Comparison of ENCODE assay signal across 26 mouse cellular contexts in the genomic region with DNA sequence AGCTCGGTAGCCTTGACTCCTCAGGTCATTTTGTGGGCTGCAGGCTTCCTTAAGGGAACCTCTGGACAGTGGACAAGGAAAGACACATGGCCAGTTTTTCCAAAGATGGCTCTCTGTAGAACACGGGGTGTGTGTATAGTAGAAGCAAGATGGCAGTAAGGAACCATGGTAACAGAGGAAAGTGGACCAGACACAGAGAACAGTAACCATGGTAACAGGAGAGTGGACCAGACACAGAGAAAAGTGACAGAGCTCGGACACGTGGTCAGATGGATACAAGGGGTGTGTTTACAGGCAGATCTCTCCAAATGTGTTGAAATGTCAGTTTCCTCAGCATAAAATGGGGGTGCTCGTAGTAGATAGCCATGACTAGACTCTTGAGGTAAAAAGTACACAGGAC.
DNase-seq lines count a peak whose midpoint lies in the region; ATAC-seq lines count a peak whose summit lies in the region.
"Had no signal": no experiment of that assay in that cellular context is flagged by ENCODE, and none has a peak within 500 bp of the region (broad histone marks: within the 10 kb centered on the region; RNA-seq: fewer than 3 reads in every experiment).

No protein-coding gene starts in this region.

- 87% methylated on average over 5 of the region's 5 CpGs for WGBS in forebrain, embryonic 11.5 days
- WGBS in forebrain, embryonic 16.5 days, result 75% methylated on average over 5 of the region's 5 CpGs
- WGBS in hindbrain, embryonic 16.5 days, result 75% methylated on average over 5 of the region's 5 CpGs
- WGBS in hindbrain, embryonic 10.5 days, result 87% methylated on average over 5 of the region's 5 CpGs

- 0 out of 2 replicates have a peak, but pooled peaks have one; percentile 10 for ATAC-seq in forebrain, embryonic 11.5 days (replicated peaks; ENCODE audit: low FRiP score)
- ATAC-seq in forebrain, embryonic 16.5 days, result no peak
- 0 out of 2 replicates have a peak, but pooled peaks have one; percentile 17 for ATAC-seq in hindbrain, embryonic 16.5 days
- ATAC-seq in erythroid progenitor cell, adult 5-6 weeks (replicated peaks; ENCODE audit: low FRiP score, poor library complexity, severe bottlenecking), result no peak
- ATAC-seq: CD4-positive, CD25-positive, alpha-beta regulatory T cell, adult 4 months; forebrain, embryonic 14.5 days had no signal

- no peak overlapping the region for H3K4me3 ChIP-seq in forebrain, embryonic 11.5 days (ENCODE audit: low read depth, low read length)
- H3K4me3 ChIP-seq in forebrain, embryonic 16.5 days (replicated peaks; ENCODE audit: low read length), result no peak overlapping the region
- no peak overlapping the region for H3K4me3 ChIP-seq in hindbrain, embryonic 16.5 days (ENCODE audit: low read length)
- no peak overlapping the region for H3K4me3 ChIP-seq in hindbrain, embryonic 10.5 days
- H3K4me3 ChIP-seq: embryonic facial prominence, embryonic 15.5 days; gastrocnemius, adult 2 months; heart, embryonic 15.5 days; hindbrain, embryonic 15.5 days had no signal

- no peaks in the 10 kb centered on the region for H3K36me3 ChIP-seq in forebrain, embryonic 11.5 days (ENCODE audit: control insufficient read depth, insufficient read depth, low read length)
- peaks cover 21% of the 10 kb centered on the region for H3K36me3 ChIP-seq in forebrain, embryonic 16.5 days (ENCODE audit: control insufficient read depth, insufficient read depth)
- peaks cover 57% of the 10 kb centered on the region for H3K36me3 ChIP-seq in hindbrain, embryonic 16.5 days (ENCODE audit: control insufficient read depth, insufficient read depth, low read length)
- H3K36me3 ChIP-seq in hindbrain, embryonic 10.5 days, result no peaks in the 10 kb centered on the region; the same call in 1 of the 2 replicates
- H3K36me3 ChIP-seq: embryonic facial prominence, embryonic 15.5 days; G1E had no signal

- no peak overlapping the region for H3K9ac ChIP-seq in forebrain, embryonic 11.5 days (ENCODE audit: low read length)
- no peak overlapping the region for H3K9ac ChIP-seq in forebrain, embryonic 16.5 days (replicated peaks; ENCODE audit: low read depth, low read length)
- H3K9ac ChIP-seq in hindbrain, embryonic 16.5 days (ENCODE audit: low read depth, low read length), result no peak overlapping the region
- H3K9ac ChIP-seq: embryonic facial prominence, embryonic 15.5 days; heart, embryonic 15.5 days; hindbrain, embryonic 15.5 days had no signal

- no peak overlapping the region for H3K27ac ChIP-seq in forebrain, embryonic 11.5 days (ENCODE audit: low read depth, low read length)
- no peak overlapping the region for H3K27ac ChIP-seq in forebrain, embryonic 16.5 days (ENCODE audit: low read length)
- no peak overlapping the region for H3K27ac ChIP-seq in hindbrain, embryonic 16.5 days (ENCODE audit: low read depth, low read length)
- H3K27ac ChIP-seq in hindbrain, embryonic 10.5 days, result no peak overlapping the region
- H3K27ac ChIP-seq: embryonic facial prominence, embryonic 15.5 days; gastrocnemius, adult 2 months; heart, embryonic 15.5 days; hindbrain, embryonic 15.5 days had no signal

- H3K4me2 ChIP-seq in forebrain, embryonic 11.5 days (ENCODE audit: low read depth, low read length, severe bottlenecking), result no peak overlapping the region
- no peak overlapping the region for H3K4me2 ChIP-seq in forebrain, embryonic 16.5 days (ENCODE audit: low read length)
- no peak overlapping the region for H3K4me2 ChIP-seq in hindbrain, embryonic 16.5 days (ENCODE audit: low read length)
- H3K4me2 ChIP-seq: embryonic facial prominence, embryonic 15.5 days; heart, embryonic 11.5 days; heart, embryonic 15.5 days; hindbrain, embryonic 15.5 days had no signal

- H3K27me3 ChIP-seq in forebrain, embryonic 11.5 days (ENCODE audit: control insufficient read depth, insufficient read depth, low read length), result no peaks in the 10 kb centered on the region
- no peaks in the 10 kb centered on the region for H3K27me3 ChIP-seq in forebrain, embryonic 16.5 days (replicated peaks; ENCODE audit: control insufficient read depth, insufficient read depth, low read length)
- no peaks in the 10 kb centered on the region for H3K27me3 ChIP-seq in hindbrain, embryonic 16.5 days (replicated peaks; ENCODE audit: control insufficient read depth, insufficient read depth, low read length)
- no peaks in the 10 kb centered on the region for H3K27me3 ChIP-seq in hindbrain, embryonic 10.5 days (ENCODE audit: insufficient read depth, poor library complexity, severe bottlenecking)
- H3K27me3 ChIP-seq: embryonic facial prominence, embryonic 15.5 days; heart, embryonic 15.5 days; hindbrain, embryonic 15.5 days had no signal

- DNase-seq in forebrain, embryonic 11.5 days (ENCODE audit: low spot score), result no peak
- no peak for DNase-seq in hindbrain, embryonic 10.5 days (ENCODE audit: low spot score)
- peak; percentile 9 for DNase-seq in retina, postnatal 1 day
- DNase-seq in retina, embryonic 14.5 days (ENCODE audit: low spot score), result no peak
- DNase-seq in thymus, postnatal 4 days, result no peak
- DNase-seq: adrenal gland, adult 8-10 months; adrenal gland, postnatal 36 days; B cell, adult 2 months; cerebellum, adult 11 months; cerebellum, adult 8-10 months; cerebellum, postnatal 14 days; embryo, embryonic 11 days; gastrocnemius, adult 2 months; gastrocnemius, postnatal 25 days; heart, adult 18-20 months; heart, postnatal 14 days had no signal

- H3K9me3 ChIP-seq in forebrain, embryonic 11.5 days (ENCODE audit: control insufficient read depth, low read length), result no peaks in the 10 kb centered on the region
- H3K9me3 ChIP-seq in forebrain, embryonic 16.5 days (ENCODE audit: control insufficient read depth, low read length), result no peaks in the 10 kb centered on the region
- 0 out of 2 replicates have a peak, but pooled peaks cover 2% of the 10 kb centered on the region for H3K9me3 ChIP-seq in hindbrain, embryonic 16.5 days (ENCODE audit: control insufficient read depth, low read length)
- no peaks in the 10 kb centered on the region for H3K9me3 ChIP-seq in hindbrain, embryonic 10.5 days
- H3K9me3 ChIP-seq: embryonic facial prominence, embryonic 15.5 days; heart, embryonic 15.5 days; hindbrain, embryonic 15.5 days had no signal

- H3K4me1 ChIP-seq in forebrain, embryonic 11.5 days (replicated peaks; ENCODE audit: control insufficient read depth, insufficient read depth, low read length), result no peaks in the 10 kb centered on the region
- H3K4me1 ChIP-seq in forebrain, embryonic 16.5 days (replicated peaks; ENCODE audit: control insufficient read depth, insufficient read depth, low read length), result no peaks in the 10 kb centered on the region
- no peaks in the 10 kb centered on the region for H3K4me1 ChIP-seq in hindbrain, embryonic 16.5 days (ENCODE audit: control insufficient read depth, insufficient read depth, low read depth, low read length)
- H3K4me1 ChIP-seq in hindbrain, embryonic 10.5 days (replicated peaks), result no peaks in the 10 kb centered on the region
- H3K4me1 ChIP-seq: embryonic facial prominence, embryonic 15.5 days; heart, embryonic 15.5 days; hindbrain, embryonic 15.5 days had no signal

Comparison
In these comparisons a context has a peak if more than half of its experiments do, and no peak if none do; other contexts are left out.
1. ATAC-seq: peak in forebrain, embryonic 11.5 days (single experiment) and hindbrain, embryonic 16.5 days (single experiment); none in forebrain, embryonic 16.5 days (single experiment) and erythroid progenitor cell, adult 5-6 weeks (single experiment).